Mouse (Mus musculus) ES-E14 (cell line): Measurements from ENCODE around the gene Tmem248. TPM values are rescaled to one million over a fixed set of nuclear protein-coding genes. Genes with fewer than 3 reads are reported as not detected.
A peak's percentile ranks its signal among the peaks of the same experiment; 100 is the strongest.

Source experiments
- DNase-seq: peaks from one replicate; pipeline ENCODE4 v3.0.0-alpha.2; 2013; ENCODE audit warnings: low read depth, low spot score
- H3K27ac ChIP-seq: 2 replicates; pipeline ENCODE4 v1.5.1; 2012; ENCODE audit warnings: low read depth, mild to moderate bottlenecking, low read length, moderate library complexity, mixed read lengths; ENCODE audit not compliant: poor library complexity, insufficient read depth, severe bottlenecking
- H3K36me3 ChIP-seq: 2 replicates; pipeline ENCODE4 v1.6.1; 2012; ENCODE audit warnings: mild to moderate bottlenecking, low read length, moderate library complexity, mixed read lengths; ENCODE audit not compliant: control insufficient read depth, poor library complexity, insufficient read depth, severe bottlenecking
- H3K4me1 ChIP-seq, 2 experiments: fragments of 150-350 bp in 1 of 2; sonication (generic) in 1 of 2; 2 replicates each; pipeline ENCODE4 v1.6.1; 2012; ENCODE audit warnings: low read length in 2 of 2, mild to moderate bottlenecking in 1 of 2, mixed read lengths in 1 of 2; ENCODE audit not compliant: control insufficient read depth in 2 of 2, insufficient read depth in 2 of 2, poor library complexity in 1 of 2
- H3K4me3 ChIP-seq, 2 experiments: fragments of 150-350 bp in 1 of 2; sonication (generic) in 1 of 2; 2 replicates each; pipeline ENCODE4 v1.5.1; 2012; ENCODE audit warnings: low read length in 2 of 2, low read depth in 1 of 2, mild to moderate bottlenecking in 1 of 2, mixed read lengths in 1 of 2; ENCODE audit not compliant: insufficient read depth in 1 of 2, poor library complexity in 1 of 2, severe bottlenecking in 1 of 2
- H3K9ac ChIP-seq: 2 replicates; pipeline ENCODE4 v1.6.1; 2012; ENCODE audit warnings: low read depth, mild to moderate bottlenecking, low read length, mixed read lengths; ENCODE audit not compliant: poor library complexity, insufficient read depth, severe bottlenecking
- H3K9me3 ChIP-seq: fragments of 150-350 bp; sonication (generic); 2 replicates; pipeline ENCODE4 v1.6.1; 2012; ENCODE audit warnings: low read depth, mild to moderate bottlenecking, low read length; ENCODE audit not compliant: control insufficient read depth, insufficient read depth
- CHD2 ChIP-seq: IDR thresholded peaks from 2 replicates; pipeline ENCODE4 v1.6.1; 2014; ENCODE audit warnings: mild to moderate bottlenecking, low read depth, low read length, inconsistent platforms
- HCFC1 ChIP-seq: IDR thresholded peaks from 2 replicates; pipeline ENCODE4 v1.6.1; 2012; ENCODE audit warnings: low read length, inconsistent platforms, borderline replicate concordance; ENCODE audit not compliant: insufficient read depth
- MAFK ChIP-seq: IDR thresholded peaks from 2 replicates; pipeline ENCODE4 v1.6.1; 2014; ENCODE audit warnings: mild to moderate bottlenecking, low read depth, low read length, inconsistent platforms; ENCODE audit not compliant: insufficient read depth
- ZC3H11A ChIP-seq: IDR thresholded peaks from 2 replicates; pipeline ENCODE4 v1.6.1; 2012; ENCODE audit warnings: low read depth, mild to moderate bottlenecking, inconsistent platforms, low read length, borderline replicate concordance
- ZNF384 ChIP-seq: IDR thresholded peaks from 2 replicates; pipeline ENCODE4 v1.6.1; 2012; ENCODE audit warnings: low read depth, low read length, inconsistent platforms
- in situ Hi-C, 2 experiments: fragments of 600-800 bp; cut with MboI; formaldehyde crosslinking; loops; one replicate each; pipeline ENCODE4 v1.15.1; 2025; ENCODE audit warnings: low sequenced_read_pairs in 2 of 2, inconsistent platforms in 1 of 2; ENCODE audit not compliant: unreplicated experiment in 2 of 2
- total RNA-seq: library from RNA; depleted of rRNA; stranded (reverse); fragments of 300-350 nt; gene quantifications from 2 replicates; pipeline ENCODE4 v1.2.3, GENCODE M21; 2012

The Tmem248 gene
- total RNA-seq, 1 experiment: 83.1 TPM

DNA sequence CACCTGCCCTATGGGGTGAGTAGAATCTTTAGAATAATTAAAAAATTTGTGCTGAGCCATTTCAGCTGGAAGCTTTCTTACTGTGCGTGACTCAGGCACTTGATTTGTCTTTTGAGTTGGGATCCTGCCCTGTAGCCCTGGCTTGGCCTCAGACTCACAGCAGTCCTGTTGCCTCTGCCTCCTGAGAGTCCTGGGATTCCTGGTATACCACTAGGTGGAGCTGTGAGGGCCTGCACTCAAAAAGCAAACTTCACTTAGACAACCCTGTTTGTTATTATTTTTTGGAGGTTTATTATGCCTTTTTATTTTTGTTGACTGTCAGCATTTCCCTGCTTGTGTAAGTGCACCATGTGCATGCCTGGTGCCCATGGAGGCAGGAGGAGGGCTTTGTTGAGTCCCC, 50.4 kb downstream of the Tmem248 start:
- Histone ChIP-seq H3K4me1 (peaks cover 0 to 4% of the 10 kb centered on the region in 2 experiments; a peak in 1 of 4 replicates), H3K4me3 (no peak overlapping the region), H3K36me3 (peaks cover 39% of the 10 kb centered on the region), H3K9ac (no peak overlapping the region), H3K9me3 (no peaks in the 10 kb centered on the region), H3K27ac (no peak overlapping the region)
- DNase-seq: no peak
- in situ Hi-C loops: no loop called here
- no peak for TF ChIP-seq ZC3H11A
- TF ChIP-seq HCFC1: no peak
- TF ChIP-seq ZNF384: no peak
- no peak for TF ChIP-seq MAFK

- Histone ChIP-seq H3K9ac (peak overlapping the region; percentile 45), H3K27ac (no peak overlapping the region), H3K36me3 (peaks cover 45% of the 10 kb centered on the region), H3K4me1 (peaks cover 0 to 4% of the 10 kb centered on the region in 2 experiments; a peak in 1 of 4 replicates), H3K9me3 (no peaks in the 10 kb centered on the region), H3K4me3 (no peak overlapping the region)
- no peak for DNase-seq
- TF ChIP-seq ZNF384: no peak
- no peak for TF ChIP-seq MAFK
- TF ChIP-seq CHD2: no peak
- no peak for TF ChIP-seq ZC3H11A
- TF ChIP-seq HCFC1: no peak
- in situ Hi-C loops: no loop called here
Measured at GRCm38 (mm10) chr5:130268976-130269375, 52.1 kb downstream of the Tmem248 start.

- peaks cover 48% of the 10 kb centered on the region for H3K36me3 ChIP-seq
- in situ Hi-C loops: no loop called here
- DNase-seq: no peak
Measured at GRCm38 (mm10) chr5:130272344-130272743, 55.5 kb downstream of the Tmem248 start.

GRCm38 (mm10) chr5:130273046-130273445, 56.2 kb downstream of the Tmem248 start:
- Histone ChIP-seq H3K4me3 (no peak overlapping the region), H3K4me1 (peaks cover 0 to 4% of the 10 kb centered on the region in 2 experiments; a peak in 1 of 4 replicates), H3K36me3 (peaks cover 46% of the 10 kb centered on the region), H3K9ac (no peak overlapping the region), H3K9me3 (no peaks in the 10 kb centered on the region), H3K27ac (no peak overlapping the region)
- no peak for TF ChIP-seq ZC3H11A
- TF ChIP-seq HCFC1: no peak
- no peak for TF ChIP-seq CHD2
- TF ChIP-seq ZNF384: no peak
- TF ChIP-seq MAFK: no peak
- DNase-seq: no peak
- in situ Hi-C loops: no loop called here

More at GRCm38 (mm10) chr5:130272344-130272743, 55.5 kb downstream of the Tmem248 start:
- Histone ChIP-seq H3K4me3 (no peak overlapping the region), H3K9me3 (no peaks in the 10 kb centered on the region), H3K27ac (no peak overlapping the region), H3K4me1 (peaks cover 0 to 4% of the 10 kb centered on the region in 2 experiments; a peak in 1 of 4 replicates), H3K9ac (no peak overlapping the region)
- TF ChIP-seq ZNF384 (no peak), MAFK (no peak), CHD2 (no peak), ZC3H11A (no peak), HCFC1 (no peak)
